Mouse (Mus musculus) hindbrain, postnatal 0 days (tissue): ENCODE results near the gene Mdga2. TPM values are rescaled to one million over a fixed set of nuclear protein-coding genes. Genes with fewer than 3 reads are reported as not detected.

Experiments
- ATAC-seq: fragments of 200-750 bp; cut with Nextera tagmentation; 2 replicates; pipeline ENCODE4 v1.8.0; 2017; ENCODE audit warnings: mild to moderate bottlenecking, moderate TSS enrichment, moderate library complexity
- DNase-seq: peaks from one replicate; pipeline ENCODE4 v3.0.0-alpha.2; 2015; ENCODE audit warnings: low spot score
- H3K27ac ChIP-seq: fragments of 300-500 bp; sonication (generic); 2 replicates; pipeline ENCODE4 v1.5.1; 2014; ENCODE audit warnings: mild to moderate bottlenecking
- H3K27me3 ChIP-seq: fragments of 300-500 bp; sonication (generic); 2 replicates; pipeline ENCODE4 v1.6.1; 2014; ENCODE audit warnings: low read length, mixed read lengths; ENCODE audit not compliant: insufficient read depth
- H3K36me3 ChIP-seq: fragments of 300-500 bp; sonication (generic); 2 replicates; pipeline ENCODE4 v1.6.1; 2014; ENCODE audit warnings: low read length, mixed read lengths; ENCODE audit not compliant: insufficient read depth
- H3K4me1 ChIP-seq: fragments of 300-500 bp; sonication (generic); 2 replicates; pipeline ENCODE4 v1.6.1; 2014; ENCODE audit warnings: antibody characterized with exemption, low read length, mixed read lengths; ENCODE audit not compliant: insufficient read depth
- H3K4me2 ChIP-seq: fragments of 300-500 bp; sonication (generic); 2 replicates; pipeline ENCODE4 v1.6.1; 2014; ENCODE audit warnings: low read depth, mild to moderate bottlenecking, low read length, moderate library complexity, mixed read lengths
- H3K4me3 ChIP-seq: fragments of 300-500 bp; sonication (generic); 2 replicates; pipeline ENCODE4 v1.5.1; 2014; ENCODE audit warnings: low read length
- H3K9ac ChIP-seq: fragments of 300-500 bp; sonication (generic); replicated peaks from 2 replicates; pipeline ENCODE4 v1.6.1; 2014; ENCODE audit warnings: mild to moderate bottlenecking, low read length, moderate library complexity, mixed read lengths
- H3K9me3 ChIP-seq: fragments of 300-500 bp; sonication (generic); 2 replicates; pipeline ENCODE4 v1.6.1; 2016; ENCODE audit warnings: low read length, mixed read lengths
- CTCF ChIP-seq: IDR thresholded peaks from 2 replicates; pipeline ENCODE4 v1.5.1; 2016; ENCODE audit warnings: antibody characterized with exemption, control low read depth, low read depth
- WGBS: fragments of 180-500 bp; shearing (Covaris S2); extraction: QIAGEN DNeasy Blood & Tissue Kit; methylation state at CpG from one replicate; pipeline ENCODE4 v1.1.7; 2014; 5-methylcytosine and 5-hydroxymethylcytosine counted together
- polyA plus RNA-seq: library from polyadenylated mRNA; unstranded; fragments of >200 nt; fragmentation: Nextera tagmentation; extraction: Ambion mirVana; gene quantifications from 2 replicates; pipeline ENCODE4 v1.2.1, GENCODE M21; 2015
- total RNA-seq: library from RNA; depleted of rRNA; stranded (reverse); fragments of >200 nt; gene quantifications from 2 replicates; pipeline ENCODE4 v1.2.3, GENCODE M21; 2014

The Mdga2 gene
- total and polyA plus RNA-seq, 2 experiments from 2014 or later, result 44.9 to 57.3 TPM

DNA sequence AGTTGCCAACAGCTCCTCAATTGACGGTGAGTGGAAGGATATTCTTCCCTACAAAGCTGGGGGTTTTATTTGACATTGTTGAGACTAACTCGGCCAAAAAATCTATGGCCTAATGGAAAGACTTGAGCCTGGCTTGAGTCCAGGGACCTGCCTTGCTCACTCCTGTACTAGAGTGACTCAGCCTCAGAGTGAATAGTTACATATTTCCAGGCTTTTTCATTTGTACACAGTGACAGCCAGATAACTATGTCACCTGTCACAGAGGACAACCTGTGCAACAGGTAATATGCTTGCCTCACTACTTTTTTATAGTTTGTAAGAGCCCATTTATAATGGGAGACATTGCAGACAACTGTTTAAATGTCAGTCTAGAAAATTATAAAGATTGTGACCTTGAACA lies 94.9 kb downstream of the Mdga2 start:
- Histone ChIP-seq H3K4me3 (no peak overlapping the region), H3K9me3 (no peaks in the 10 kb centered on the region), H3K27ac (no peak overlapping the region), H3K4me2 (no peak overlapping the region), H3K9ac (no peak overlapping the region), H3K27me3 (no peaks in the 10 kb centered on the region), H3K36me3 (no peaks in the 10 kb centered on the region), H3K4me1 (no peaks in the 10 kb centered on the region)
- no peak for ATAC-seq
- DNase-seq, result no peak
- TF ChIP-seq CTCF, result no peak
- 80% methylated on average over 2 of the region's 2 CpGs for WGBS

DNA sequence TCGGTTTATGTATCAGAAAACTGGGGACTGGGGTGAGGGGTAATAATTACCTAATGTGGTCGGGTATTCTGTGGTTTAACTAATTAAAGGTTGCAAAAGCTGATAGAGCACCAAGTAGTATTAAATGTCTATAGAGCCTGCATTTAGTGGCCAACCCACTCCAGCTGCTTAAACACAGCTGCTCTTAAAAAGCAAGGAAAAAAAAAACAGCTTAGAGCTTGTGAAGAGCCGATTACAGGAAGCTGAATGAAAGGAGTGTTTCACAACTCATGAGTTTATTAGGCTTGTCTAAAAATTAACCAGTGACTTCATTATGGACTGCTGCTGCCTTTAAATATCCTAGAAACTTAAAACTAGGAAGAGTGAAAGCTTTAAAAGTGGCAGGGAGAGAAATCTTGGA lies 98.5 kb downstream of the Mdga2 start:
- DNase-seq, result no peak
- H3K4me1 ChIP-seq, result no peaks in the 10 kb centered on the region
- no peaks in the 10 kb centered on the region for H3K9me3 ChIP-seq
- H3K4me3 ChIP-seq, result no peak overlapping the region
- H3K36me3 ChIP-seq, result no peaks in the 10 kb centered on the region
- no peak overlapping the region for H3K9ac ChIP-seq
- no peak overlapping the region for H3K27ac ChIP-seq
- WGBS, result 54% methylated on average over 3 of the region's 3 CpGs
- ATAC-seq, result no peak
- TF ChIP-seq CTCF, result no peak
- no peaks in the 10 kb centered on the region for H3K27me3 ChIP-seq
- H3K4me2 ChIP-seq, result no peak overlapping the region

DNA sequence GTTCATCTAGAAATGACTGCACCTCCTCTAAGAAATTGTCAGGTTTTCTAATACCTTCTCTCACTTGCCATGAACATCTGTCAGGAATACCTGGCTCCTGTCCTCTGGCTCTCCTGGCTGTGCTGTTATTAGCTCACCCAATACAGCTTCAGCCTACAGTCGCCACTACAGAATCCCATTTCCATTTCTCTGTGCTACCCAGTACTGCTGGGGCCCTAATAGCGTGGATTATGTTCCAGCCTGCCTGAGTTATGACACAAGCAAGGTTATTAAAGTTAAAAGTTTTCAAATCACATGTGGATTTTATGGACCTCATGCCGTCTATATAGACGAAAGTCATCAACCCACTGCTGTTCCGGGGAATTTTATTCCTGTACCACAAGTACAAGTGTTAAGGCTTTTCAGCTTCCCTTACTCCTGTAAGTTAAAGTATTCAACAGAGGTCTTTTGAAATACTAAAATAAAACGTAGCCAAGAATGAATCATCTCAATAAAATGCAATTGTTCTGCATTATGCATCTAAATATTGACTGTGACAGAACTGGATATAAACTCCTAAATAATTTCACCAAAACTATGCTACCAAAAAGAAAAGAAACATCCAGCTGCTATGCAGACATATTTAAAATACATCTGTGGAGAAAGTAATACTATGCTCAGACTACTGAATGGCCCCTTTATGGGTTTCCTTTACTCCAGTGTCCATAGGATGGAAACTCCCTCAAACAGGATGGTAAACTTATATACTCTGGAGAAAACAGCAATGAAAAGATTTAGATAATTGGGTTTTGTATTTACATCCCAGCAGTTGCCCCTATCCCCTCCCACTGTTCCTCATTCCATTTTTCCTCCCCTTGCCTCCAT lies 103.5 kb downstream of the Mdga2 start:
- no peak for TF ChIP-seq CTCF
- Histone ChIP-seq H3K4me3 (no peak overlapping the region), H3K27me3 (no peaks in the 10 kb centered on the region), H3K9me3 (no peaks in the 10 kb centered on the region), H3K4me1 (no peaks in the 10 kb centered on the region), H3K36me3 (no peaks in the 10 kb centered on the region), H3K27ac (no peak overlapping the region), H3K4me2 (no peak overlapping the region), H3K9ac (no peak overlapping the region)
- DNase-seq (no peak), ATAC-seq (no peak)
- 78% methylated on average over 6 of the region's 6 CpGs for WGBS

DNA sequence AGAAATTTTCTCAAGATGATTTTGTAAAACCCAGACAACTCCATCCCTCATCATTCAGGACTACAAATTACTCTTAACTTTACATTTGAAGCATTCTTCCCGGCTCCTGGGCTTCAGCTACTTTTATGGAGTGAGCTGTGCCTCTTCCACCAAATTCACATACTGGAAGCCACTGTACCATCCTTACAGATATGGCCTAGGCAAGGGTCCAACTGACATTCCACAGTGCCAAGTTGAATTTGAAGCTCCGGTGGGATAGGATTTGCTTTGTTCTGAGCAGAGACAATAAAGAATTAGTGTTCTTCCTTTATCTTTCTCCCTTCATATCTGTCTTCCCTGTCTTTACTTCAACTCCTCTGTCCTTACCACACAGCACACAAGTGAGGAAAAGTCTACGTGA lies 118.2 kb downstream of the Mdga2 start:
- DNase-seq (no peak), ATAC-seq (no peak)
- Histone ChIP-seq H3K4me3 (no peak overlapping the region), H3K27ac (no peak overlapping the region), H3K9me3 (no peaks in the 10 kb centered on the region), H3K4me1 (no peaks in the 10 kb centered on the region), H3K4me2 (no peak overlapping the region), H3K36me3 (no peaks in the 10 kb centered on the region), H3K9ac (no peak overlapping the region), H3K27me3 (no peaks in the 10 kb centered on the region)
- WGBS, result 60% methylated on average over 3 of the region's 3 CpGs
- TF ChIP-seq CTCF, result no peak

DNA sequence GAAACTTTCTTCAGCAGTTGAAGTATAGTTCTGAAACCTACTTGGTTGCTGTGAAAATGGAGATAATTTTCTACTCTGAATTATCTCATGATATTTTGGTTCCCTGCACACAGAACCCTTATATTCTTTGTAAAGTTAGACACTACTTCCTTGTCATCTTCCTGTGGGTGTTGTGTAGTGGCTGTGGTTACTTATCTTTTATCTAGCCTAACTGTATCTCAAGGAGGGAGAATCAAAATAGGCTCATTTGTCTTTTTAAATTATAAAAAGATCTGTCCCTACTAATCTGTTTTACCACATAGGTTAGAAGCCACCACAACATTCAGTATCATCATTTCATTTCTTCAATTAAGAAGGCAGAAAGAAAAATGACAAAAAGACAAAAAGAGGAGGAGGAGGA lies 127.9 kb downstream of the Mdga2 start:
- H3K9ac ChIP-seq, result no peak overlapping the region
- H3K4me2 ChIP-seq, result no peak overlapping the region
- H3K36me3 ChIP-seq, result no peaks in the 10 kb centered on the region
- no peak overlapping the region for H3K27ac ChIP-seq
- no peaks in the 10 kb centered on the region for H3K9me3 ChIP-seq
- DNase-seq (no peak), ATAC-seq (no peak)
- no peaks in the 10 kb centered on the region for H3K27me3 ChIP-seq
- H3K4me1 ChIP-seq, result no peaks in the 10 kb centered on the region
- TF ChIP-seq CTCF, result no peak
- H3K4me3 ChIP-seq, result no peak overlapping the region

DNA sequence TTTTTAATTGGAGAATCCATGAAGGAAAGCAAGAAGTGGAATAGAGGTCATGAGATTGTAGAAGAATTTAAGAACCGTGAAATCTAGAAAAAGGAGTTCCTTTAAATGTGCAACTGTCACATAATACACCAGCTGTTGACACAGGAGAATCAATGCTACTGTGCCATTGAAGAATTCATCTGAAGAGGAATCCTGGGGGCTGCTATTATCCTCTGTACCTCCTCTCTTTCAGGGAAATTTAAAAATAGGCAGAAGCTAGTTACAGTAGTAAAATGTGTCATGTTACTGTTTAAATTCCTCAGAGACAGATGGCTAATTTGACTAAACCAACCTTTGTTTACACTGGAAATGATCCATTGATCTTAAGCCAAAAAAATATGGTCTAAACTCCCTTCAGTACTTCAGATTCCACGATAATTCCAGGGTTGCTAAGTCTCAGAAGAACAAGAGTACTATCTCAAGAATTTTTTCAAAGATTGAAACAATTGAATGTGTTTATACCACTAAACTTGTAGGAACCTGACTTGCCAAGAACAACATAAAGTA lies 131.9 kb downstream of the Mdga2 start:
- Histone ChIP-seq H3K9ac (no peak overlapping the region), H3K27ac (no peak overlapping the region), H3K4me3 (no peak overlapping the region), H3K27me3 (no peaks in the 10 kb centered on the region), H3K9me3 (no peaks in the 10 kb centered on the region), H3K4me2 (no peak overlapping the region), H3K4me1 (no peaks in the 10 kb centered on the region), H3K36me3 (no peaks in the 10 kb centered on the region)
- DNase-seq, result no peak
- WGBS, result 39% methylated on average over 2 of the region's 2 CpGs
- no peak for ATAC-seq
- TF ChIP-seq CTCF, result no peak
